Mouse (Mus musculus) heart, postnatal 10 days (tissue): ENCODE data around the gene Gm49416. TPM values are rescaled to one million over a fixed set of nuclear protein-coding genes. Genes with fewer than 3 reads are reported as not detected.

Source experiments
- DNase-seq, 2 experiments: peaks; one replicate each; pipeline ENCODE4 v3.0.0; 2021
- intact Hi-C: fragments of 180-260 bp; cut with DNase I; formaldehyde crosslinking; loops from one replicate; pipeline ENCODE4 v1.15.1; 2025
- total RNA-seq, 2 experiments: library from RNA; stranded (reverse); gene quantifications; 2 replicates each; pipeline ENCODE4 v1.2.3; 2021

Gm49416 gene
- total RNA-seq, 2 experiments from 2014 or later: 6.4 TPM; not detected in 1

DNA sequence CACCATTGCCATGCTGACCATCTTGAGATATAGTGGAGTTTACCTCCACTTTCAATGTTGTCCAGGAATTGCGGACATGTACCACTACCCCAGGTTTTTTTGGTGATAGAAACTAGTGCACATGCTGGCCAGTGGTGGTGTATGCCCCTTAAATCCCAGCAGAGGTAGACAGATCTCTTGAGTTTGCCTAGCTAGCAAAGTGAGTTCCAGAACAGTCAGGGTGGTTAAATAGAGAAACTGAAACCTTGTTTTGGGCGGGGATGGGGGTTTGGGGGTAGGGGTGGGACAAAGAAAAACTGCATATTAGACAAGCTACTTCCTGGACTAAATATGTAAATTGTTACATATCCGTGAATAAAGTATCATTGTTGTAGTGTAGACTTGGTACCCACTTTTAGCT is 30.3 kb downstream of the Gm49416 start:
- no peak for DNase-seq
- intact Hi-C loops: no loop called here

DNA sequence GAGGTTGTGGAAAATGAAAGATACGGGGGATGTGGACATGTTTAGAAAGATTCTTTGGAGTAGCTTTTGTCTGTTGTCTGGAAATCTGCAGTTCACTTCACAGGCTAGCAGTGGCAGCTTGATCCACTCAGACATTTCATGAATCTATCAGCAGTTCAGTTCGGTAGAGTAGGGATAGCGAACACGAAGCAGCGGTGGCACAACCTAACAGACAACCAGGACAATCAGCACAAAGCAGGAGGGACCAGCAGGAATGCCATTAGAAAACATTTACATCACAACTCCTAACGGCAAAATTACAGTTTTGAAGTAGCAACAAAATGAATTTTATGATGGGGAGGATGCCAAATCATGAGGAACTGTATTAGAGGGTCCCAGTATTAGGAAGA is 31.0 kb downstream of the Gm49416 start:
- DNase-seq: no peak
- intact Hi-C loops: no loop called here

- DNase-seq: peak; percentile 98
- intact Hi-C loops: no loop called here
Observed at GRCm38 (mm10) chr19:8920073-8920736, 31.5 kb downstream of the Gm49416 start, which contains the start of gene B3gat3. TSS of gene B3gat3 (plus strand) at chr19:8920374.

GRCm38 (mm10) chr19:8920836-8921291 is 32.1 kb downstream of the Gm49416 start:
- DNase-seq: peak in 1 of 2 experiments; percentile 52
- intact Hi-C loops: no loop called here

- DNase-seq: no peak
- intact Hi-C loops: no loop called here
Observed at GRCm38 (mm10) chr19:8921741-8922140, 33.0 kb downstream of the Gm49416 start.

DNA sequence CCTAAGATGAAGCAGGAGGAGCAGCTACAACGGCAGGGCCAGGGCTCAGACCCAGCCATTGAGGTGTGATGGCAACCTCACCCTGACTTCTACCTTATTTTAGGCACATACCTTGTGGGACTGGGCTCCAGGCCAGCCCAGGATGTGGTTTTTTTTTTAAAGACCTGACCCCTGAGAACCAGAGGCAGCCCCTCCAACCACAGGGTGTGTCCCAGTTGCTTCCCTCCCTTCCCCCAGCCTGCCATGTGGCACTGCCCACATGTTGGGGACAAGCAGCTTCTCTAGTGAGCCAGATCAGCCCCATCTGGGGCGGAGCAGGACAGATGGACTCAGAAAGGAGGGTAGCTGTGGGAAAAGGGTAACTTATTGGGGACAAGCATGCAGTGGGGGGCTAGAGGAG is 38.0 kb downstream of the Gm49416 start:
- intact Hi-C loops: no loop called here
- DNase-seq: no peak

- no peak for DNase-seq
- intact Hi-C loops: no loop called here
Observed at GRCm38 (mm10) chr19:8927891-8928525, 39.3 kb downstream of the Gm49416 start.

GRCm38 (mm10) chr19:8928689-8929223 is 40.0 kb downstream of the Gm49416 start:
- intact Hi-C loops: no loop called here

DNA sequence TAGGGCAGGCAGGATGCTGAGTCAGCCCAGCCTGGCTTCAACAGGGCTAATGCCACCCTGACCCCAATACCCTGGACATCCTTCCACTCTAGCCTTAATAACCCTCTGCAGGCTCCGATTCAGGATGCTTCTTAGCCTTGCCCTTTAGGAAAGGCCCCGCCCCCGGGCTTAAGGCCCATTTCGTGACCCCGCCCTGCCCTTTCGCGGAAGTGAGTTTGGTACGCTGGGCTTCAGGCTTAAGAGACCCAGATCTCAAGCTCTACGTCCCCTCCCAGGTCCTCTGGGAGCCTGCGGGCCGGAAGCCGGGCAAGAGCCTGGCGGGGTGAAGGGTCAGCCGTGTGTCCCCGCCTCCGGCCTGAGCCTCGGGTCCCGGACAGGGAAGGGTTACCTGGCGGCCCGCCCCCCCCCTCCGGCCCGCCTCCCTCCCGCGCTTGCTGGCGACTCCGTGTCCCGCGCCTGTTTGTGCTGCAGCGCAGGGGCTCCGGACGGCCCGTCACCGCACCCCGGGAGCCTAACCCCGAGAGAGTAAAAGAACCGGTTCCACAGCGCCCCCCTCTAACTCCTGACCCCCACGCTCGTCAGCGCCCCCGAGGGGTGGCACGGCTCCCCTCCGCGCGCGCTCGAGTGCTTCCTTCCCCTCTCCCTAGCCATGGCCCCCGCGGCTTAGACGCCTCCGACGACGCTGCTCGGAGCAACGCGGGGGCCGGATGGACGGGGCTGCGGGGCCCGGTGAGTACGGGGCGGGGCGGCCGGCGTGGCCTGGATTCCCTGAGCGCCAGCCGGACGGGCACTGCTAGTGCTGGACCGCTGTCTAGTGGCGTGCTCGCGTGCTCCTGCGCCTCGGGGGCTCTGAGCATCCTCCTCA is 40.7 kb downstream of the Gm49416 start, which contains the start of the genes Rom1 and Eml3:
Gene Rom1, minus strand, starts transcription at position 133 of the 865 bp plus-strand sequence.
Gene Eml3, plus strand, starts transcription at position 329 of the 865 bp plus-strand sequence.
- DNase-seq: peak; percentile 94 to 95
- intact Hi-C loops: no loop called here

More at GRCm38 (mm10) chr19:8928689-8929223, 40.0 kb downstream of the Gm49416 start:
- DNase-seq: no peak

DNA sequence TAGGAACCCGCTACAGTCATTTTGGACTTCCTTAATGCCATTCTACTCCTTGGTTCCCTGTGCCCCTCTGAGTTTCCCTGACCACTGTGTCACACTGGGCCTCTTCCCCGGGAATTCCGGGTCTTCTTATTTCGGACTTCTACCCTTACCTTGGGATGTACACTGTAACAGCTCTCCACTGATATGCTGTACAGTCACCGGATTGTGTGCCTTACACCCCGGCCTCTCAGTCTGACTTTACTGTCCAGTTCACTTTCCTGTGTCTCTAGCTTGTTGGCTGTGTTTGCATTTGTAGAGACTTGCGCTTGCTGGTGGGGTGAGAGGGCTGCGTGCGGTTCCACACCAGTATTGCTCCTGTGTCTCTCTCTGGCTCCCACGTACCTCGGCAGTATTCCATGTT is 41.4 kb downstream of the Gm49416 start:
- intact Hi-C loops: no loop called here
- no peak for DNase-seq

DNA sequence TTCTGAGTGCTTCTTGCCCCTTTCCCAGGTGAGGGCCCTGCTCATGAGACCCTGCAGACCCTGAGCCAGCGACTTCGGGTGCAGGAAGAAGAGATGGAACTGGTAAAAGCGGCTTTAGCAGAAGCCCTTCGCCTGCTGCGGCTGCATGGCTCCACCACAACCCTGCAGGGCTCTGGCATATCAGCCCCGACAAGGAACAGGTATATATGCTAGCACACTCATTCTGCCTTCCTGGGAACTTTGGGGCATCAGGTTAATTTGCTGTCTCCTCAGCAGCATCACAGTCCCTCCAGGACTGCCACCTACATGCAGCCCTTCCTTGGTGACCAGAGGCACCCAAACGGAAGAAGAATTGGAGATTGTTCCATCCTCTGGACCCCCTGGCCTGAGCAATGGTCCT is 42.0 kb downstream of the Gm49416 start:
- no peak for DNase-seq
- intact Hi-C loops: no loop called here

DNA sequence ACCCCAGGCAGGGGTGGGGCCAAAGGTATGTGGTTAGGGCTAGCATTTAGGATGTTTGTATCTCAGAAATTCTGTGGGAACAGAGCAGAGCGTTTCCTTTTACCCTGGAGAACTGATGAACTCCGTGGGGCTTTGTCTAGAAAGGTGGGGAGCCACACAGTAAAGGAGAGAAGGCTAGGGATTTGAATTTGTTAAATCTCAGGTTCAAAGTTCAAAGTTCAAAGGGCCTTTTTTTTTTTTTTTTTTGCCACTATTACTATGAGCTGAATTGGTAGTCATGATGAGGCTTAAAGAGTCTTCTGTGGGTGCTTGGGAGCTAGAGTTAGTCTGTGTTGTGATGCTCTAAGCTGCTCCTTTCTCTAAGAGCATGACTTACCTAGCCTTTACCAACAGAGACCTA is 48.0 kb downstream of the Gm49416 start:
- intact Hi-C loops: no loop called here
- DNase-seq: no peak

- no peak for DNase-seq
- intact Hi-C loops: no loop called here
Observed at GRCm38 (mm10) chr19:8940526-8941133, 51.9 kb downstream of the Gm49416 start.

- intact Hi-C loops: no loop called here
- DNase-seq: no peak
Observed at GRCm38 (mm10) chr19:8941136-8941514, 52.4 kb downstream of the Gm49416 start.

DNA sequence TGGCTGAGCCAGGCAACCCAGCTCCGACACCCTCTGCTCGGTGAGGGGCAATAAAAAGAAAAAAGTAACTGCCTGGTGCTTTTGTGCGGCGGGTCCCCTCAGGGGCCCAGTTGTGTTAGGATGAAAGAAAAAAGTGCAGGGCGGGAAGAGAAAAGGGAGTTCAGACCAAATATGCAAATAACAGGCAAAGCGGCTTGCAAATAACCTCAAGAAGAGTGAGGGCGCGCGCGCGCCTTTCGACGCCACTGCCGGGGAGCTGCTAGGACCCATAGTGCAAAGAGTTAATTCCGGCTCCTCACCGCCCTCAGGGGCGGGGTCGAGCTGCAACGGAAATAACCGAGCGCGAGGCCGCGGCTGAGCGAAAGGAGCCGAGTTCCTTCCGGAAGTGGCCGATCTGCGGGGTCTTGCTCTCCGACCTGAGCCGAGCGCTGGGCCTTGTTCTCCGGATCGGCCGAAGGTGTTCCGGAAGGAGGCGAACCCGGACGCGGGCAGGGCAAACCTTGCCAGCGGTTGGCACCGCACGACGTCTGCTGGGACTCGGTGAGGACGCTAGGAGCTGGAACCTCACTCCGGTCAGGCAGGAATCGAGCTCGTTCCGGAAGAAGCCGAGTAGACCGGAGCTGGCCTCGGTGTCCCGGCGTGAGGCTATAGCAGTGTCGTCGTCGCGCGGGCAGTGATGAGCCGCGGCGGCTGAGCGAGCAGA is 52.9 kb downstream of the Gm49416 start, which contains the start of gene Mta2:
Gene Mta2, plus strand, starts transcription at position 361 of the 703 bp plus-strand sequence.
- intact Hi-C loops: no loop called here

GRCm38 (mm10) chr19:8942276-8942964 is 53.7 kb downstream of the Gm49416 start:
- intact Hi-C loops: no loop called here
- DNase-seq: no peak

More for the DNA sequence above, 52.9 kb downstream of the Gm49416 start, which contains the start of gene Mta2:
- peak; percentile 98 to 99 for DNase-seq

GRCm38 (mm10) chr19:8943047-8943446 is 54.3 kb downstream of the Gm49416 start:
- intact Hi-C loops: no loop called here
- DNase-seq: no peak

- DNase-seq: no peak
- intact Hi-C loops: no loop called here
Observed at GRCm38 (mm10) chr19:8944062-8944461, 55.3 kb downstream of the Gm49416 start.

GRCm38 (mm10) chr19:8944750-8945149 is 56.0 kb downstream of the Gm49416 start:
- intact Hi-C loops: no loop called here
- peak; percentile 82 to 90 for DNase-seq
